ENCODE assay signal across 12 mouse cellular contexts in genomic region chr5:135478877-135479600, GRCm38 (mm10).
DNase-seq lines count a peak whose midpoint lies in the region; ATAC-seq and TF ChIP-seq lines count a peak whose summit lies in the region.
"Had no signal": no experiment of that assay in that cellular context is flagged by ENCODE, and none has a peak within 500 bp of the region (broad histone marks: within the 10 kb centered on the region; RNA-seq: fewer than 3 reads in every experiment).

No protein-coding gene starts in this region.

- peak; percentile 25 for DNase-seq in lung, postnatal 0 days (ENCODE audit: low spot score)
- DNase-seq in lung, postnatal 10 days = no peak
- peak; percentile 45 for DNase-seq in lung, postnatal 36 days
- peak; percentile 87 for DNase-seq in splenic B cell, adult 2 months (ENCODE audit: low read depth, low spot score)
- no peak for DNase-seq in forebrain, embryonic 14.5 days (ENCODE audit: low spot score)
- DNase-seq in ovary, postnatal 10 days (ENCODE audit: low spot score) = no peak
- DNase-seq: cerebellum, adult 8-10 months; heart, postnatal 14 days had no signal

- H3K27ac ChIP-seq in lung, postnatal 0 days (ENCODE audit: low read length) = no peak overlapping the region
- H3K27ac ChIP-seq in forebrain, embryonic 14.5 days (ENCODE audit: low read depth, low read length) = no peak overlapping the region
- H3K27ac ChIP-seq: stomach, embryonic 15.5 days had no signal

- H3K9me3 ChIP-seq in lung, postnatal 0 days (ENCODE audit: low read length) = no peaks in the 10 kb centered on the region
- no peaks in the 10 kb centered on the region for H3K9me3 ChIP-seq in forebrain, embryonic 14.5 days (replicated peaks; ENCODE audit: control insufficient read depth, low read length)
- H3K9me3 ChIP-seq: stomach, embryonic 15.5 days had no signal

- 76% methylated on average over 12 of the region's 12 CpGs for WGBS in lung, postnatal 0 days
- WGBS in forebrain, embryonic 14.5 days = 96% methylated on average over 12 of the region's 12 CpGs

- no peak overlapping the region for H3K4me2 ChIP-seq in lung, postnatal 0 days (replicated peaks; ENCODE audit: low read depth, low read length)
- H3K4me2 ChIP-seq in forebrain, embryonic 14.5 days (ENCODE audit: low read length) = no peak overlapping the region
- H3K4me2 ChIP-seq: midbrain, embryonic 11.5 days; stomach, embryonic 15.5 days had no signal

- TF ChIP-seq EP300 in lung, postnatal 0 days (IDR thresholded peaks at IDR 0.05) = no peak

- no peak overlapping the region for H3K4me3 ChIP-seq in lung, postnatal 0 days (ENCODE audit: low read depth, low read length)
- no peak overlapping the region for H3K4me3 ChIP-seq in forebrain, embryonic 14.5 days (ENCODE audit: low read depth, low read length)
- H3K4me3 ChIP-seq: erythroblast, embryonic 14.5 days; stomach, embryonic 15.5 days had no signal

- no peaks in the 10 kb centered on the region for H3K4me1 ChIP-seq in lung, postnatal 0 days (ENCODE audit: insufficient read depth, low read depth, low read length)
- no peaks in the 10 kb centered on the region for H3K4me1 ChIP-seq in forebrain, embryonic 14.5 days (ENCODE audit: control insufficient read depth, insufficient read depth, low read length)
- H3K4me1 ChIP-seq: stomach, embryonic 15.5 days had no signal

- no peaks in the 10 kb centered on the region; the same call in 1 of the 2 replicates for H3K36me3 ChIP-seq in lung, postnatal 0 days (ENCODE audit: insufficient read depth, low read length)
- no peaks in the 10 kb centered on the region for H3K36me3 ChIP-seq in splenic B cell, adult 2 months (ENCODE audit: control insufficient read depth, insufficient read depth, low read length, poor library complexity, severe bottlenecking)
- 0 out of 2 replicates have a peak, but pooled peaks cover 2% of the 10 kb centered on the region for H3K36me3 ChIP-seq in forebrain, embryonic 14.5 days (ENCODE audit: control insufficient read depth, insufficient read depth, low read length)
- H3K36me3 ChIP-seq: stomach, embryonic 15.5 days had no signal

- no peak overlapping the region for H3K9ac ChIP-seq in lung, postnatal 0 days (replicated peaks; ENCODE audit: low read depth)
- no peak overlapping the region for H3K9ac ChIP-seq in forebrain, embryonic 14.5 days (ENCODE audit: low read length)
- H3K9ac ChIP-seq: stomach, embryonic 15.5 days had no signal

- H3K27me3 ChIP-seq in lung, postnatal 0 days (replicated peaks; ENCODE audit: insufficient read depth, low read length) = no peaks in the 10 kb centered on the region
- H3K27me3 ChIP-seq in splenic B cell, adult 2 months (ENCODE audit: control insufficient read depth, insufficient read depth, low read length, poor library complexity, severe bottlenecking) = no peaks in the 10 kb centered on the region
- no peaks in the 10 kb centered on the region for H3K27me3 ChIP-seq in forebrain, embryonic 14.5 days (replicated peaks; ENCODE audit: control insufficient read depth, insufficient read depth, low read length)
- H3K27me3 ChIP-seq: stomach, embryonic 15.5 days had no signal

- TF ChIP-seq CTCF in lung, postnatal 0 days (IDR thresholded peaks at IDR 0.05) = no peak

- ATAC-seq in lung, postnatal 0 days = no peak
- peak; percentile 87 for ATAC-seq in granulocyte monocyte progenitor cell, adult 5-6 weeks (replicated peaks; ENCODE audit: poor library complexity, severe bottlenecking)
- no peak for ATAC-seq in forebrain, embryonic 14.5 days

Comparison
In these comparisons a context has a peak if more than half of its experiments do, and no peak if none do; other contexts are left out.
1. DNase-seq: peak in lung, postnatal 0 days (single experiment), lung, postnatal 36 days (single experiment) and splenic B cell, adult 2 months (single experiment); none in lung, postnatal 10 days (single experiment), forebrain, embryonic 14.5 days (single experiment) and ovary, postnatal 10 days (single experiment).